Mouse (Mus musculus) myocyte (in vitro differentiated cells): Measurements from ENCODE around the gene Pnrc2. TPM values are rescaled to one million over a fixed set of nuclear protein-coding genes. Genes with fewer than 3 reads are reported as not detected.

ENCODE experiments used
- H3K27me3 ChIP-seq: one replicate; pipeline ENCODE4 v1.6.1; 2011; ENCODE audit not compliant: control insufficient read depth, insufficient read depth, insufficient read length
- H3K36me3 ChIP-seq: one replicate; pipeline ENCODE4 v1.6.1; 2011; ENCODE audit not compliant: control insufficient read depth, insufficient read depth
- H3K4me2 ChIP-seq: one replicate; pipeline ENCODE4 v1.6.1; 2011; ENCODE audit warnings: low read depth, control low read depth
- H3K4me3 ChIP-seq: one replicate; pipeline ENCODE4 v1.5.1; 2011; ENCODE audit warnings: mild to moderate bottlenecking, control low read depth, moderate library complexity
- H3K79me2 ChIP-seq: one replicate; pipeline ENCODE4 v1.6.1; 2011; ENCODE audit not compliant: control insufficient read depth, insufficient read depth
- H3ac ChIP-seq: one replicate; pipeline ENCODE4 v1.6.1; 2011; ENCODE audit not compliant: control insufficient read depth, insufficient read length
- CEBPB ChIP-seq: IDR thresholded peaks from 2 replicates; pipeline ENCODE4 v1.6.1; 2011; ENCODE audit warnings: mild to moderate bottlenecking, moderate library complexity; ENCODE audit not compliant: poor library complexity, insufficient read depth, severe bottlenecking
- E2F4 ChIP-seq: IDR thresholded peaks from one replicate; pipeline ENCODE4 v1.6.1; 2011; ENCODE audit warnings: mild to moderate bottlenecking, control low read depth, moderate library complexity; ENCODE audit not compliant: insufficient read depth
- MAX ChIP-seq: IDR thresholded peaks from one replicate; pipeline ENCODE4 v1.6.1; 2011; ENCODE audit warnings: low read depth, mild to moderate bottlenecking, control low read depth
- MYOD1 ChIP-seq, 3 experiments: IDR thresholded peaks; one replicate each; pipeline ENCODE4 v1.6.1; 2011; ENCODE audit warnings: control low read depth in 2 of 3, low read depth in 2 of 3, mild to moderate bottlenecking in 2 of 3, moderate library complexity in 1 of 3; ENCODE audit not compliant: insufficient read length in 2 of 3, control insufficient read depth in 1 of 3
- MYOG ChIP-seq, 3 experiments: IDR thresholded peaks; one replicate each; pipeline ENCODE4 v1.6.1; 2011; ENCODE audit warnings: control low read depth in 2 of 3, low read depth in 2 of 3, mild to moderate bottlenecking in 2 of 3; ENCODE audit not compliant: insufficient read length in 2 of 3, control insufficient read depth in 1 of 3, insufficient read depth in 1 of 3
- POLR2A ChIP-seq: IDR thresholded peaks from one replicate; pipeline ENCODE4 v1.6.1; 2011; ENCODE audit warnings: low read depth, mild to moderate bottlenecking, control low read depth, moderate library complexity; ENCODE audit not compliant: insufficient read length
- POLR2AphosphoS2 ChIP-seq: IDR thresholded peaks from one replicate; pipeline ENCODE4 v1.6.1; 2011; ENCODE audit warnings: low read depth, control low read depth; ENCODE audit not compliant: insufficient read length
- REST ChIP-seq: IDR thresholded peaks from one replicate; pipeline ENCODE4 v1.6.1; 2011; ENCODE audit warnings: mild to moderate bottlenecking, control low read depth, moderate library complexity; ENCODE audit not compliant: insufficient read depth, insufficient read length
- SRF ChIP-seq: IDR thresholded peaks from one replicate; pipeline ENCODE4 v1.6.1; 2011; ENCODE audit warnings: low read depth; ENCODE audit not compliant: control insufficient read depth, insufficient read length
- TCF12 ChIP-seq: IDR thresholded peaks from one replicate; pipeline ENCODE4 v1.6.1; 2011; ENCODE audit warnings: mild to moderate bottlenecking, control low read depth; ENCODE audit not compliant: poor library complexity, insufficient read depth, severe bottlenecking
- TCF3 ChIP-seq: IDR thresholded peaks from one replicate; pipeline ENCODE4 v1.6.1; 2011; ENCODE audit warnings: low read depth, control low read depth; ENCODE audit not compliant: insufficient read length
- USF1 ChIP-seq: IDR thresholded peaks from one replicate; pipeline ENCODE4 v1.6.1; 2011; ENCODE audit warnings: low read depth, mild to moderate bottlenecking, control low read depth, moderate library complexity
- polyA plus RNA-seq: library from polyadenylated mRNA; unstranded; fragments of >200 nt; fragmentation: generic; extraction: Trizol; gene quantifications from one replicate; pipeline ENCODE4 v1.2.1, GENCODE M21; 2012; ENCODE audit warnings: missing spikeins

The Pnrc2 gene
- polyA plus RNA-seq, 1 experiment, result 45.2 TPM

GRCm38 (mm10) chr4:135888448-135889057 lies 14.9 kb upstream of the Pnrc2 start:
- no peaks in the 10 kb centered on the region for H3K79me2 ChIP-seq
- H3K4me2 ChIP-seq, result no peak overlapping the region

GRCm38 (mm10) chr4:135886184-135886583 lies 12.5 kb upstream of the Pnrc2 start:
- H3ac ChIP-seq, result no peak overlapping the region
- no peaks in the 10 kb centered on the region for H3K79me2 ChIP-seq
- no peak overlapping the region for H3K4me3 ChIP-seq
- no peak overlapping the region for H3K4me2 ChIP-seq
- TF ChIP-seq TCF3 (no peak), E2F4 (no peak), POLR2A (no peak), SRF (no peak), MAX (no peak), MYOD1 (IDR thresholded peaks at IDR 0.05; ENCODE audit: control insufficient read depth in 1 of 3, insufficient read length in 2 of 3, low read depth in 2 of 3) (no peak), TCF12 (no peak), POLR2AphosphoS2 (no peak), MYOG (IDR thresholded peaks at IDR 0.05; ENCODE audit: control insufficient read depth in 1 of 3, insufficient read depth in 1 of 3, insufficient read length in 2 of 3, low read depth in 2 of 3) (no peak), REST (no peak), USF1 (no peak), CEBPB (no peak)
- H3K36me3 ChIP-seq, result no peaks in the 10 kb centered on the region
- H3K27me3 ChIP-seq, result peaks cover 11% of the 10 kb centered on the region

More at GRCm38 (mm10) chr4:135888448-135889057, 14.9 kb upstream of the Pnrc2 start:
- H3K4me3 ChIP-seq, result no peak overlapping the region
- no peak for TF ChIP-seq POLR2AphosphoS2
- TF ChIP-seq TCF3, result no peak
- TF ChIP-seq E2F4, result no peak
- TF ChIP-seq USF1, result no peak
- no peak for TF ChIP-seq MYOD1 (IDR thresholded peaks at IDR 0.05; ENCODE audit: control insufficient read depth in 1 of 3, insufficient read length in 2 of 3, low read depth in 2 of 3)
- TF ChIP-seq POLR2A, result no peak
- TF ChIP-seq SRF, result no peak
- no peak for TF ChIP-seq REST
- no peak for TF ChIP-seq MAX
- TF ChIP-seq MYOG (IDR thresholded peaks at IDR 0.05; ENCODE audit: control insufficient read depth in 1 of 3, insufficient read depth in 1 of 3, insufficient read length in 2 of 3, low read depth in 2 of 3), result no peak
- no peak for TF ChIP-seq CEBPB
- no peak for TF ChIP-seq TCF12
- H3K36me3 ChIP-seq, result no peaks in the 10 kb centered on the region
- no peak overlapping the region for H3ac ChIP-seq
- H3K27me3 ChIP-seq, result no peaks in the 10 kb centered on the region

DNA sequence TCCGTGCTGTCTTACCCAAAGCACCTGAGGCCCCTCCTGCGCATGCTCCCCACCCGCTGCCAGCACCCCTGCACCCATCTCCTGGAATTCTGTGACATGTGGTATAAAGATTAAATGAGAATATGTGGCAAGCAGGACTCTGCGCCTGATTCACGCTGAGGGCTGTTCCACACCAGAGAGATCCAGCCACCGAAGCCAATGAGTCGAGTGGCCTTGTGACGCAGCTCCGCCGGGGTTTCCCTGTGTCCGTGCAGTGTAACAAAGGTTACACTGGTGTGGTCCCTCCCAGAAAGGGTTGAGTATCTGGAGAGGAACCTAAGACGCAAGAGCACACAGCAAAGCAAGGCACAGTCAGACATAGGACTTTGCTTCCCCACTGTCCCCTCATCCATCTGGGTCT lies 12.0 kb upstream of the Pnrc2 start:
- no peaks in the 10 kb centered on the region for H3K36me3 ChIP-seq
- H3ac ChIP-seq, result no peak overlapping the region
- H3K4me2 ChIP-seq, result no peak overlapping the region
- H3K4me3 ChIP-seq, result no peak overlapping the region
- TF ChIP-seq CEBPB, result no peak
- TF ChIP-seq MYOG (IDR thresholded peaks at IDR 0.05; ENCODE audit: control insufficient read depth in 1 of 3, insufficient read depth in 1 of 3, insufficient read length in 2 of 3, low read depth in 2 of 3), result no peak
- H3K27me3 ChIP-seq, result peaks cover 11% of the 10 kb centered on the region
- H3K79me2 ChIP-seq, result no peaks in the 10 kb centered on the region

DNA sequence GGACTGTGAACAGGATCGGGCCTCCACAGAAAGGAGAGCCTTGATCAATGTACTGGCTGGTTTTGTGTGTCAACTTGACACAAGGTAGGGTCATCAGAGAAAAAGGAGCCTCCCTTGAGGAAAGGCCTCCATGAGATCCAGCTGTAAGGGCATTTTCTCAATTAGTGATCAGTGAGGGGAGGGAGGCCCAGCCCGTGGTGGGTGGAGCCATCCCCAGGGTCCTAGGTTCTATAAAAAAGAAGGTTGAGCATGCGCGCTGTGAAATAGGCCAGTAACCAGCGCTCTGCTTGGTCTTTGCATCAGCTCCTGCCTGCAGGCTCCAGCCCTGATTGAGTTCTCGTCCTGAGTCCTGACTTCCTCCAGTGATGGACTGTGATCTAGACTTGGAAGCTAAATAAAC lies 10.9 kb upstream of the Pnrc2 start:
- Histone ChIP-seq H3ac (no peak overlapping the region), H3K4me3 (no peak overlapping the region), H3K4me2 (no peak overlapping the region), H3K36me3 (no peaks in the 10 kb centered on the region), H3K27me3 (peaks cover 11% of the 10 kb centered on the region), H3K79me2 (no peaks in the 10 kb centered on the region)
- no peak for TF ChIP-seq MAX
- no peak for TF ChIP-seq TCF12
- TF ChIP-seq SRF, result no peak
- no peak for TF ChIP-seq TCF3
- TF ChIP-seq E2F4, result no peak
- no peak for TF ChIP-seq USF1
- TF ChIP-seq REST, result no peak
- no peak for TF ChIP-seq CEBPB

GRCm38 (mm10) chr4:135883881-135884516 lies 10.3 kb upstream of the Pnrc2 start:
- no peaks in the 10 kb centered on the region for H3K36me3 ChIP-seq
- peaks cover 11% of the 10 kb centered on the region for H3K27me3 ChIP-seq
- no peaks in the 10 kb centered on the region for H3K79me2 ChIP-seq
- H3K4me2 ChIP-seq, result no peak overlapping the region
- no peak for TF ChIP-seq TCF3
- TF ChIP-seq USF1, result no peak
- no peak for TF ChIP-seq MYOD1 (IDR thresholded peaks at IDR 0.05; ENCODE audit: control insufficient read depth in 1 of 3, insufficient read length in 2 of 3, low read depth in 2 of 3)
- no peak for TF ChIP-seq SRF
- TF ChIP-seq CEBPB, result no peak
- TF ChIP-seq POLR2AphosphoS2, result no peak
- no peak for TF ChIP-seq REST
- no peak for TF ChIP-seq E2F4
- no peak for TF ChIP-seq POLR2A
- no peak for TF ChIP-seq MYOG (IDR thresholded peaks at IDR 0.05; ENCODE audit: control insufficient read depth in 1 of 3, insufficient read depth in 1 of 3, insufficient read length in 2 of 3, low read depth in 2 of 3)
- no peak for TF ChIP-seq MAX
- no peak overlapping the region for H3ac ChIP-seq
- no peak overlapping the region for H3K4me3 ChIP-seq
